Comparison of ENCODE assay signal across 10 mouse cellular contexts in the genomic region with DNA sequence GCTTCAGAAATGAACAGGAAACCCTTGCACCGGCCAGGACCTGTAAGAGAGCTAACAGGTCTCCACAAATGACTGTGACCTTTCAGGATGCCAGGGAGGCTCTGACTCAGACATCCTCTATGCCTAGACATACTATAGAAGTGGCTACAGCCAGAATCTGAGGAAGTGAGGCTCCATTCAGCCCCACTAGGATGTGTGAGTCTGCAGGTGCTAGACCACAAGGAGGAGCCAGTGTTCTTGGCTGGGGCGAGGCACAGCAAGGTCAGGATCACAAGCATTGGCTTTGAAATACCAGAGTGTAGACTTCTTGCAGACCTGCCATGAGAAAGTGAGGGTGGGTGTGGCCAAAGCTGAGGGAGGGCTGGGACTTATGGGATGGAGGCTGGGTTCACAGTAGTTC. TPM values are rescaled to one million over a fixed set of nuclear protein-coding genes. Genes with fewer than 3 reads are reported as not detected.
DNase-seq lines count a peak whose midpoint lies in the region; TF ChIP-seq lines count a peak whose summit lies in the region.
"Had no signal": no experiment of that assay in that cellular context is flagged by ENCODE, and none has a peak within 500 bp of the region (broad histone marks: within the 10 kb centered on the region; RNA-seq: fewer than 3 reads in every experiment).

No protein-coding gene starts in this region.

- H3K4me3 ChIP-seq in cerebellum, adult 2 months (replicated peaks; ENCODE audit: insufficient read depth, low read depth, low read length): no peak overlapping the region
- H3K4me3 ChIP-seq: forebrain, embryonic 10.5 days; hindbrain, embryonic 10.5 days had no signal

- H3K27ac ChIP-seq in cerebellum, adult 2 months (ENCODE audit: insufficient read depth, low read length): no peak overlapping the region
- H3K27ac ChIP-seq: forebrain, embryonic 10.5 days; hindbrain, embryonic 10.5 days had no signal

- WGBS in cerebellum, adult 2 months: 76% methylated on average over 2 of the region's 2 CpGs

- TF ChIP-seq POLR2A in cerebellum, adult 2 months (IDR thresholded peaks at IDR 0.05; ENCODE audit: borderline replicate concordance, insufficient read depth, low read length): no peak

- no peaks in the 10 kb centered on the region for H3K4me1 ChIP-seq in cerebellum, adult 2 months (ENCODE audit: control insufficient read depth, insufficient read depth, low read length)

- DNase-seq in cerebellum, adult 2 months: no peak
- DNase-seq in cerebellum, adult 9-10 months: no peak
- peak; percentile 13 for DNase-seq in thymus, postnatal 14 days
- DNase-seq in thymus, adult 18-20 months: no peak
- DNase-seq in kidney, postnatal 4 days: peak; percentile 48 to 66
- DNase-seq in urinary bladder, postnatal 25 days (ENCODE audit: low spot score): peak; percentile 24
- DNase-seq in layer of hippocampus, adult 9-11 months: no peak
- no peak for DNase-seq in layer of hippocampus, adult 9-10 months (ENCODE audit: low spot score)

- TF ChIP-seq CTCF in cerebellum, adult 2 months (IDR thresholded peaks at IDR 0.05; ENCODE audit: borderline replicate concordance, insufficient read depth, low read depth, low read length): peak; percentile 12; the same call in 1 of the 2 replicates

- no peaks in the 10 kb centered on the region for H3K27me3 ChIP-seq in cerebellum, adult 2 months (ENCODE audit: control insufficient read depth, insufficient read depth, low read length)

RNA-seq across cellular contexts. Expression of a gene that starts 29.1 kb away (rescaled TPM):
- 24.7 and 26.2 TPM in 2 replicates for polyA plus RNA-seq in cerebellum, adult 2 months (2012; rRNA removed)

Comparison
In these comparisons a context has a peak if more than half of its experiments do, and no peak if none do; other contexts are left out.
1. DNase-seq: peak in thymus, postnatal 14 days (single experiment), kidney, postnatal 4 days (2 of 2) and urinary bladder, postnatal 25 days (single experiment); none in cerebellum, adult 2 months (0 of 2), cerebellum, adult 9-10 months (single experiment), thymus, adult 18-20 months (0 of 2), layer of hippocampus, adult 9-11 months (single experiment) and layer of hippocampus, adult 9-10 months (single experiment).